Mouse (Mus musculus) 3134 (cell line): Measurements from ENCODE around the gene Ethe1.
"Not testable (repeated sequence)": the region's sequence is repeated elsewhere in the genome, so short reads cannot be mapped to it uniquely, and the experiment has no call there.

Experiments used
- DNase-seq: peaks from one replicate; pipeline ENCODE4 v3.0.0-alpha.2; 2011; ENCODE audit warnings: low spot score; ENCODE audit not compliant: insufficient read length; ENCODE audit errors: extremely low read depth

Ethe1 gene

GRCm38 (mm10) chr7:24610879-24611494 lies 23.6 kb downstream of the Ethe1 start:
- DNase-seq: peak; percentile 89

GRCm38 (mm10) chr7:24611709-24612108 lies 24.4 kb downstream of the Ethe1 start:
- no peak for DNase-seq

- DNase-seq: no peak
Observed at GRCm38 (mm10) chr7:24612308-24612910, 25.1 kb downstream of the Ethe1 start.

DNA sequence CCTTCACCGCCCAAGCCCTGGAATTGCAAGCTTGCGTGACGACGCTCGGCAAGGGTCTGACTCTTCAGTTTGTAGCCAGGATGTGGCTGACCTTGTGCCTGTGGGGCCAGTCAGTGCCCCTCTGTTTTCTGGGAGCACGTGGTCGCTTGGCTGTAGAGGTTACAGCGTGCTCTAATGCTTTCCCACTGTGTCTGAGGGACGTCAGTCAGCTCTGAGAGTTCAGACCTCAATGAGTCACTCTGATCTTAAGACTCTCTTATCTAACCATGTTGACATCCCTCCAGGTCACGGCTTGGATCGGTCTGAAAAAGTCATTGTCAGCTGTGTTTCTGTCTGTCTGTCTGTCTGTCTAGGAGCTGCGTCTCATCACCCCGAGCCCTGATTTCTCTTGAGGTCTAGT lies 27.5 kb downstream of the Ethe1 start:
- no peak for DNase-seq

DNA sequence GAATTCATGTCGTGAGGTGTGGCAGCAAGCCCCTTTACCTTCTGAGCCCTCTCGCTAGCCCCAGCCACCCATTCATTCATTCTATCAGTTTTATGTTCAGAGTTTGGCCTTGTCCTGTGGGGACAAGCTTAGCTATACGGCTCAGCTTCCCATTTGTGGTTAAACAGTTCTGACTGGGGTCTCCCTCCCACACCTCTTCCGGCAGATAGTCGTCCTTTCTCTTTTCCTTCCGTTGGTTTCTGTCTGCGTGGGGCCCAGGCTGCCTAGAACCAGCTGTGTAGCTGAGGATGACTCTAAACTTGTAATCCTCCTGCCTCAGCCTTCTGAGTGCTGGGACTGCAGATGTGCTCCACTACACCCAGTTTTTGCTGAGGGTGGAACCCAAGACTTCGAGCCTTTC lies 30.4 kb downstream of the Ethe1 start:
- no peak for DNase-seq

DNA sequence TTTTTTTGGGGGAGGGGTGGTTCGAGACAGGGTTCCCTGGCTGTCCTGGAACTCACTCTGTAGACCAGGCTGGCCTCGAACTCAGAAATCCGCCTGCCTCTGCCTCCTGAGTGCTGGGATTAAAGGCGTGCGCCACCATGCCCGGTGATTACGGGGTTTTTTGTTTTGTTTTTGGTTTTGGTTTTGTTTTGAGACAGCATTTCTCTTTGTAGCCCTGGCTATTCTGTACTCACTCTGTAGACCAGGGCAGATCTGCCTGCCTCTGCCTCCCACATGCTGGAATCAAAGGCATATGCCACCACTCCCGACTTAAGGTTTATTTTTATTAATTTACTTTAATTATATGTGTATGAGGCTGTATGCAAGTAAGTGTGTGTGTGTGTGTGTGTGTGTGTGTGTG lies 31.0 kb downstream of the Ethe1 start:
- DNase-seq: not testable (repeated sequence)

GRCm38 (mm10) chr7:24619671-24620397 lies 32.5 kb downstream of the Ethe1 start:
- DNase-seq: no peak

GRCm38 (mm10) chr7:24621193-24621592 lies 33.9 kb downstream of the Ethe1 start:
- DNase-seq: no peak

GRCm38 (mm10) chr7:24622967-24623366 lies 35.6 kb downstream of the Ethe1 start:
- no peak for DNase-seq

- no peak for DNase-seq
Observed at GRCm38 (mm10) chr7:24628685-24629610, 41.6 kb downstream of the Ethe1 start.

DNA sequence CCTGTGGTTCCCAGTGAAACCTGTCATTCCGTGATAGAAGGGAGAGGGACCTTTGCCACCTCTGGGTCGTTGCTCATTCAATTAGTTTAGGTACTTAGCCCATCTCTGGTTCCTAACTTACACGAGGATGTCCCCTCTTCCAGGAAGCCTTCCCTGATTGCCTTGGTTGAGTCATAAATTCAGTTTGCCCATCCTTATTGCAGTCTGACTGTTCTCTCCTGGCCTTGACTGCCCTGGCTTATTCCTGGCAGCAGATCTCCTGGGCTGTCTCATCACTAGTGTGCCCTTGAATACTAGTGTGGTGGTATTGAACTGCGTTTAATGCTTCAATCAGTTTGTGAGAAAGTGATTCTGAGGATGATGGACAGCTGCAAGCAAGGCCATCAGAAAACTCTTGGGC lies 42.3 kb downstream of the Ethe1 start:
- DNase-seq: no peak

GRCm38 (mm10) chr7:24630116-24630880 lies 43.0 kb downstream of the Ethe1 start:
- DNase-seq: no peak

- no peak for DNase-seq
Observed at GRCm38 (mm10) chr7:24636264-24636663, 48.9 kb downstream of the Ethe1 start, which contains the start of gene Lypd3. Gene Lypd3, plus strand, starts transcription at chr7:24636550.

- no peak for DNase-seq
Observed at GRCm38 (mm10) chr7:24637046-24637445, 49.7 kb downstream of the Ethe1 start.

DNA sequence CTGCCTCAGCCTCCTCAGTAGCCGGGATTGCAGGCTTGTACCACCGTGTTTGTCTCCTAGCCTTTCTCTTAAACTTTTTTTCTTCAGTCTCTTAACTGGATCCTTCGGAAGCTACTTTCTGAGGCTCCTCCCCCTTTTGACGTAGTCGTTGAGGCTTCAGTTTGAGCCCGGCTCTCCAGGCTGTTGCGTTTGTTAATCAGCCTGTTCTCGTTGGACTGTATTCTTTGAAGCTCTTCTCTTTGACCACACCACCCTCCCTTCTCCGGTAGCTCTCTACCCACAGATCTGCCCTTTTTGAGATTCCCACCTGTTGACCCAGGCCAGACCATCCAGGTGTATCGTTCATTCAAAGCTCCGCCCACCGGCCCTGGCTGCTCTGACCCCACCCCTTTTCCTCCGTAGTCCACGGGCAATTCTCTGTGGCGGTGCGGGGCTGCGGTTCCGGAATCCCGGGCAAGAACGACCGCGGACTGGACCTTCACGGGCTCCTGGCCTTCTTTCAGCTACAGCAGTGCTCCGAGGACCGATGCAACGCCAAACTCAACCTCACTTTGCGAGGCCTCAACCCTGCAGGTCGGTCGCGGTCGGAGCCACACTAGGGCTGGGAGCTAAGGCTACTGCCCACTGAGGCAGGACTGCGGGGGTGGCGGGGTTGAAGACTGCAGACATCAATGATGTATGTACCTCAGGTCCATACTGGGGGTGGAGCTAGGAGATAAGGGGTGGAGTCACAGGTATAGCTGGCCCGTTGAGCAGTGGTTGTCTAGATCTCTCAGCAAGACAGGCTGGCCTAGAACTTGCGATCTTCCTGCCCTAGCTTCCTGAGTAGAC lies 50.9 kb downstream of the Ethe1 start:
- DNase-seq: no peak

DNA sequence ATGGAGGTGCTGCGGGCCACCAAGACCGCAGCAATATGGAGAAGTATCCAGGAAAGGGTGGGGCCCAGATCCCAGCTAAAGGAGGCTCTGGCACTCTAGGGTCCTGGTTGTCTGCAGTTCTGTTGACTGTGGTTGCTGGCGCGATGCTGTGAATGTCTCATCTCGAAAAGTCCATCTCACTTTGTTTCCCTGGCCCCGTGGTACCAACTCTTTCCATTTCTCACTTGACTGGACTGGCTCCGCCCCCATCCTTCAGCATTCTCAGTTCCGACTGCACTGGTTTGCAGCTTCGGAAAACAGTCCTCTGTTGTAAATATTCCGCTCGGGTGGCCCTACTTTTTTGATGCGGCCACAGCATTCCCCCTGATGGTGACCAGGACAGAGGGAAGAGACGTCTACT lies 53.1 kb downstream of the Ethe1 start:
- DNase-seq: no peak

GRCm38 (mm10) chr7:24642491-24642890 lies 55.1 kb downstream of the Ethe1 start:
- DNase-seq: no peak

DNA sequence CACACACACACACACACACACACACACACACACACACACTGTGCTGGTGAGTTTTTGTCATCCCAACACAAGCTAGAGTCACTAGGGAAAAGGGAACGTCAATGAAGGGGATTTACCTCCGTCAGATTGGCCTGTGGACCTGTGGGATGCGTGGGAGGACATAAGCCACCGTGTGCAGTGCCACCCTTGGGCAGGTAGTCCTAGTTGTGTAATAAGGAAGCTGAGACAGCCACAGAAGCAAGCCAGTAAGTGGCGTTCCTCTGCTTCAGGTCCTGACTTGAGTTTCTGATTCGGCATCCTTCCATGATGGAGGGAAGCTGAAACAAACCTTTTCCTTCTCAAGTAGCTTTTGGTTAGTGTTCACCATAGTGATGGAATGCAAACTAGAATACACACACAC lies 57.1 kb downstream of the Ethe1 start:
- DNase-seq: no peak

DNA sequence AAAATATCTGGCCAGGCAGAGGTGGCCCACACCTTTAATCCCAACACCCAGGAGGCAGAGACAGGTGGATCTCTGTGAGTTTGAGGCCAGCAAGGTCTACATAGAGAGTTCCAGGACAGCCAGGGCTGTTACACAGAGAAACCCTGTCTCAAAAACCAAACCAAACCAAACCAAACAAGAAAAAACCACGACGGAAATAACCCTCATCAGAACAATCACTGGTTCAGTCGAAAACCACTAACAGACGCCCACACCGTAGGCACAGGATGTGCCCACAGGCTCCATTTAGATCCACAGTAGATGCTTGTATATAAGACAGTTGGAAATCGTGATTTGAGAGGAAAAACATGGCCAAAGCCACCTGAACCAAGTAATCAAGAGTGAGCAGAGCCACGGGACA lies 57.7 kb downstream of the Ethe1 start:
- no peak for DNase-seq
